Mouse (Mus musculus) bone marrow macrophage, adult 2 months (primary cell): ENCODE results near the gene Vsig10l.

Experiments used
- CTCF ChIP-seq: IDR thresholded peaks from 2 replicates; pipeline ENCODE4 v1.5.1; 2012; ENCODE audit warnings: low read depth, mild to moderate bottlenecking, low read length, moderate library complexity
- POLR2A ChIP-seq: IDR thresholded peaks from 2 replicates; pipeline ENCODE4 v1.6.1; 2012; ENCODE audit warnings: mild to moderate bottlenecking, low read depth, low read length, borderline replicate concordance

- TF ChIP-seq CTCF (no peak), POLR2A (no peak)
Observed at GRCm38 (mm10) chr7:43490861-43491260, 27.9 kb downstream of the Vsig10l start.
